Mouse (Mus musculus) neural tube, embryonic 10.5 days (tissue): ENCODE data around the gene Nfkbie.

ENCODE experiments used
- DNase-seq: peaks from one replicate; pipeline ENCODE4 v3.0.0-alpha.2; 2017; ENCODE audit warnings: low spot score; ENCODE audit errors: extremely low spot score

The Nfkbie gene

DNA sequence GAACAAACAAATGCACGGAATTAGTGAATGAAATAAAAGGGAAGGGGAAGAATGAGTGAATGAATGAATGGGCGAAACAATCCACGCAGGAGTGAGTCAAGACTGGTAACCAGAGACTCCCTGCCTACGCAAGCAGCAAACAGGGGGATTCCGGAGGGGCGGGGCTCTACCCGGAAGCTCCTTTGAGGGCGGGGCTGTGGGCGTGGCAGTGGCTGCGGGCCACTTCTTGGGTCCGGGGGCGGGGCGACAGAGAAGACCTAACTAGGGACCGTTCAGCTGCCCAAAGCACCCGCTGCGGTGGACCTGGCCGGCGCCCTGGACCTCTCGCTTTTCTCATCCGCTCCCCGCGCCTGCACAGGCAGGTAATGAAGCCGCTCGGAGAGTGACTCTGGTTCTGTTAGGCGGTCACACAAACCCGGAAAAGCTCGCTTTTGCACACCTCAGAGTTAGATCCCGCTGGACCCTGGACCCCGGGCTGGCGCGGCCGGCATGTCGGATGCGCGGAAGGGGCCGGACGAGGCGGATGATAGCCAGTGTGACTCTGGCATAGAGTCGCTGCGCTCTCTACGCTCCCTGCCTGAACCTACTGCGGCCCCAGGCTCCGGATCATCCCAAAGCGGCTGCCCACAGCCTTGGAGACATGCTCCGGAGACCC, at the start of gene Nfkbie:
Nfkbie (plus strand) TSS at position 252 of the 655 bp plus-strand sequence.
- DNase-seq = peak; percentile 97

DNA sequence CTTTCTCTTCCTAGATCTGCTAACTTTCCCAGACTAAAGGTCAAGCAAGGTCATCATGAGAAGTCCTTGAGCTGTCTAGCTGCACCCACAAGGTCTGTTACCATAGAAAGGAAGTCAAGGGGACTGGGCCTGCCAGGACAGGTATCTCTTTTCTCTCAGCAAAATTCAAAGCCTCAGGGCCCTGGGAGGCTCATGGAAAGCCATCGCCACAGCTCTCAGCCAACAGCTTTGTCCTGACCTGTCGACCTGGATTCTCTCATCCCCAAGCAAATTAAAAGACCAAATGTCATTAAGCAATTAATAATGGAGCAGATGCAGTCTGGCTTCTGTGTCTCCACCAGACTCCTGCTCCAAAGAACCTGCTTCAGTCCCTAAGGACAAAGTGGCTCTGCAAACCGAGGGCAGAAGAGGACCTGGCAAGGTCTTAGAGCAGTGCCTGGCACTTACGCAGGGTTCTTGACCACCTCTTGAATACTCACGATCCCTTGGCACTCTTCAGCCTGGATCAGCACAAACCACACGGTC, 49.5 kb upstream of the Nfkbie start:
- DNase-seq = no peak

DNA sequence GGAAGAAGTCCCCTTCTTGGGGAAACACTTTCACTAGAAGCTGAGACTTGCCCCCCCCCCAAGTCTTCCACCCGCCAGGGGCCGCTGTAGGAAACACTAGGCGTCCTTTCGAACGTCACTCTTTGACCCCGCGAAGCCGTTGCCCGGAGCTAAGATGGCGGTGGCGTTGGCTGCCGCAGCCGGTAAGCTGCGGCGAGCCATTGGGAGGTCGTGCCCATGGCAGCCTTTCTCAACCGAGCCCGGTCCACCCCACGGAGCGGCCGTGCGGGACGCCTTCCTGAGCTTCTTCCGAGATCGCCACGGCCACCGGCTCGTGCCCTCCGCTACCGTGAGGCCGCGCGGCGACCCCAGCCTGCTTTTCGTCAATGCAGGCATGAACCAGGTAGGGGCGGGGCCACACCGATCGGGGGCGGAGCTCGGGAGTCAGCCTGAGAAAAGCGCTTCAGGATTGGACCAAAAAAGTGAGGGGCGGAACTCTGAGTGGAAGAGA, 48.8 kb upstream of the Nfkbie start, which contains the start of gene Aars2:
Aars2 (plus strand) TSS at position 142 of the 490 bp plus-strand sequence.
- peak; percentile 97 for DNase-seq

DNA sequence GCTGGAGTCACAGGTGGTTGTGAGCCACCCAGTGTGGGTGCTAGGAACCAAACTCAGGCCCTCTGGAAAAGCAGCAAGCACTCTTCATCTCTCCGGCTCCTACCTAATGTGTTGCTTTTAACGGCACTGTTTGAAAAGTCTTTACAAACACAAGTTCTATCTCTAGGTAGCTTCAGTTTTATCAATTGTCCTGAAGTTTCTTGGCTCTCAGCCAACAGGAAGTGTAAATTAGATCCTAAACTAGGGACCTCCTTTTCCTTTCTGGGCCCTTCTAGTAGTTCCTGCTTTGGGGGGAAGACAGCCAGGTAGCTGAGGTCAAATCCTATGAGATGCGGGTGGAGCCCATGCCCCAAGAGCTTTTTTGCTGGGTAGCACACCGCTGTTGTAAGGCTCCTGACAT, 44.6 kb upstream of the Nfkbie start:
- no peak for DNase-seq

DNA sequence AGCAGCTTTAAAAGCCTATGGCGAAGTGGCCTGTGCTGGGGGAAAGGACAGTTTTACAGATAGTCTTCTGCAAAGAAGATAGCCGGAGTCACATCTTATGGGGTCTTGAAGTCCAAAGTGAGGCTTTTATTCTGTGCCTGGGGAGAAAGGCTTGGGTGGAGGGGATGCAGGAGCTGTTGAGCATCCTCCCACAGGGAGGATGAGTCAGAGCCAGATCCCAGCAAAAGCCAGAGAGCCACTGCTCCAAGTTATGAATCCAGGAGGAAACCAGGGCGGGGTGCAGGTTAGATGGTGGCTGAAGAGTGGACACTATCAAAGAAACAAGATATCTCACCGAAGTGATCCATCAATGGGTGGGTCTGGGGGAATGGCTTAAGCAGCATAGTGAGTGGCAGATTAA, 43.7 kb upstream of the Nfkbie start:
- DNase-seq = no peak

DNA sequence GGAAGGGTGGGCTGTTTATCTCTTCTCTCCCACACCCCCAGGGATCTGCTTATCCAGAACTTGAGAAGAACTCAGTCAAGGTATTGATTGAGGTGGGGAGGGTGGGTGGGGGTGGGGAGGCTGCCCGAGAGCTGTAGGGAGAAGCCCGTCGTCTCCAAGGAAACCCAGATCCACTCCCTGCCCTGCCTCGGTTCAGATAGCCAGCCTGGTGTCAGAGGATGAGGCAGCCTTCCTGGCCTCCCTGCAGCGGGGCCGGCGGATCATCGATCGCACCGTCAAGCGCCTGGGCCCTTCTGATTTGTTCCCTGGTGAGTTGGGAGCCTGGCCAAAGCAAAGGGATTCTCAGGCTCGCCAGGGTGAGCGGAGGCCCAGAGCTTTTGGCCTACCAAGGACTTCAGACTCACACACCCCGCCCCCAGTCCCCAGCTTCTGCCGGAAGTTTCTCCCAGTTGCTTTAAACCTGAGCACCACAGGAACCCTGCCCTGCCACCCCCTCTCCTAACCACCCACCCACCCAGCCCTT, 40.2 kb upstream of the Nfkbie start:
- no peak for DNase-seq

DNA sequence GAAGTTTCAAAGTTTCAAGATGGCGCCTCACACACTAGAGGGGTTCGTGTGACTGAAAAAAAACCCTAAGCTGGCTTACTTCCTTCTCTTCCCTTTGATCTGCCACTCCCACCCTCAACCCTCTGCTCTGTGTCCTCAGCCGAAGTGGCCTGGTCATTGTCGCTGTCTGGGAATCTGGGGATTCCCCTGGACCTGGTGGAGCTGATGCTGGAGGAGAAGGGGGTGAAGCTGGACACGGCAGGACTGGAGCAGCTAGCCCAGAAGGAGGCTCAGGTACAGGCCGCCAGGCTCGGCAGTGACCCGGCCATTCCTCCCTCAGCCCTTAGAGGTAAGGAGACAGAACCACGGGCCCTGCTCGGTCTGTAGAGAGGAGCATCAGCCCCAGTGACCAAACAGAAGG, 39.7 kb upstream of the Nfkbie start:
- no peak for DNase-seq

DNA sequence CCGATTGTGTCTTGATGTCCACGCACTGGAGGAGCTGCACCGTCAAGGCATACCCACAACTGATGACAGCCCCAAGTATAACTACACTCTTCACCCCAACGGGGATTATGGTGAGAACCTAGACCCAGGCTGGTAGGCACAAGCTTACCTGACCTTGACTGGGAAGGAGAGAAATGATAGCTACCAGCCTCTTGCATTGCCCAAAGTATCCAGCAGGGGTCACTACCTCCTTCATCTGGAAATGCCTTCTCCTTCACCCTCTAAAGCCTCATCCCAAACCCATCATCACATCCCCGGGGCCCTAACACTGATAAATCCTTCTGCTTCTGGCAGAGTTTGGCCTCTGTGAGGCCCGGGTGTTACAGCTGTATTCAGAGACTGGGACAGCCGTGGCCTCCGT, 39.0 kb upstream of the Nfkbie start:
- DNase-seq = peak; percentile 80

DNA sequence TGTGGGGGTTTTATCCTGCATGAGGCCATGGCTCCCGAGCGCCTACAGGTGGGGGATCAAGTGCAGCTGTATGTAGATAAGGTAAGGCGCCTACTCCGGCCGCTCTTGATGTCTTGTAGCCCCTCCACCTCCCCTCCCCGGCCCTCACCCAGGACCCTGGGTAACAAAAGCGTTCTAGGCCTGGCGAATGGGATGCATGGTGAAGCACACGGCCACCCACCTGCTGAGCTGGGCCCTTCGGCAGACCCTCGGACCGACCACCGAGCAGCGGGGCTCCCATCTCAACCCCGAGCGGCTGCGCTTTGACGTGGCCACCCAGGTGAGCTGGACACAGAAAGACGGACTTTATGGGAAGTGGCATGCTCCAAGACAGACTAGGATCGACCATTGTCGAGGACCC, 38.4 kb upstream of the Nfkbie start:
- no peak for DNase-seq

DNA sequence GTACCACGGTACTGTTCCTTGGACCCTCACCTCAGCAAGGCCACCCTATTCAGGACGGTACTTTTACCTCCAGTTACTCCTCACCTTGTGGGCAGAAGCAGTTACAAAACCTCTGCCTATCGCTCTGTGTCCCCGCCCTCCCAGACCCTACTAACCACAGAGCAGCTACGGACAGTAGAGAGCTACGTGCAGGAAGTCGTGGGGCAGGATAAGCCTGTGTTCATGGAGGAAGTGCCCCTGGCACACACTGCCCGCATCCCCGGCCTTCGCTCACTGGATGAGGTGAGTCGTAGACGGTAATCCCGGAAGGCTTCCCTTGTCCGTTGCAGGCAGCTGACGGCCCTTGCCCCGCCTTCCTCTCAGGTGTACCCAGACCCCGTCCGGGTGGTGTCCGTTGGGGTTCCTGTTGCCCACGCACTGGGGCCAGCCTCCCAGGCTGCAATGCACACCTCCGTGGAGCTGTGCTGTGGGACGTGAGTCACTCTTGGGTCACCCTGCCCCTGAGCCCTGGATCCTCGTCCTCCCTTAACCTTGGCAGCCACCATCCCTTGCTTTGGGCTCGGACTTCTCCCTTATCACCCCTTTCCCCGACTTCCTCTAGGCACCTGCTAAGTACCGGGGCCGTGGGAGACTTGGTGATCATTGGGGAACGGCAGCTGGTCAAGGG, 37.8 kb upstream of the Nfkbie start:
- no peak for DNase-seq

DNA sequence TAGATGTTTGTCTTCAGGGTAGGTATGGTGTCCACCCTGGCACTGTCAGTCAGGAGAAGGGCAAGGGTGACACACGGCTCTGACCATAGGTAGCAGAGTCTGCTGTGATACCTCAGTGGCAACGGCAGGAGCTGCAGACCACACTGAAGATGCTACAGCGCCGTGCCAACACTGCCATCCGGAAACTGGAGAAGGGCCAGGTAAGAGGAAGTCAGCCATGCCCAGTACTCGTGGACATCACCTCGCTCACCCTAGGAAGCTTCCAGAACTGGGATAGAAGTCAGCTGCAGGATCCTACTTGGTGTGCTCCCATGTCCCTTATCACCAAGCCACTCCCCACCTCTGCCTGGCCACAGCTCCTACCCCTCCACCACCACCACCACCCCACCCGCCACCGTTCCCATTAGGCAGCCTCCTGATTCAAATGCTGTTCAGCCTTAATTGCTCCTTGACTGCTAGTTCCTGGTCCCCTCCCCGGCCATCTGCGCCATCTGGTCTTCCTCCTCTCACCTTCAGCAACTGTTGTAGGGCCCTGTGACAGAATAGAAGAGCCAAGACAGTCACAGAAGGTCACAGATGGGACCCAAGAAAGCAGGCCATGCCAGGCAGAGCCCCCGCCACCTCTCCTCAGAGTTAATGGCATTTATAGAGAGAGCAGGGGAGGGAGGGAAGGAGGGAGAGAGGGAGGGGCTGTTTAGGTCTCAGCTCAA, 36.6 kb upstream of the Nfkbie start:
- DNase-seq = no peak

DNA sequence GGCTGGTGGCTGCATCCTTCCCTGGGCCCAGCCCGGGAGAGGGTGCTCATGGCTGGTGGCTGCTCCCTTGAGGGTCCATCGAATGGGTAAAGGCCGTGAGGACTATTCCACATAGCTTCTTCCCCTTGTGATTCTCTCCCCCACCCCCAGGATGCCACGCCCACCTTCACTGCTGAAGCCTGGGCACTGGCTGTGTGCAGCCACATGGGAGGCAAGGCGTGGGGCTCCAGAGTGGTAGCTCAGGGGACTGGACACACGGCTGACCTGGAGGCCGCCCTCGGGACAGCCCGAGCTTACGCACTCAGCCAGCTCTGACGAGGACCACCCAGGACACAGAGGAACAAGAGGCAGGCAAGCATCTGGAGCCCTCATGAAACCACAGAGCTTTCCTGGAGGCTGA, 35.4 kb upstream of the Nfkbie start:
- no peak for DNase-seq

DNA sequence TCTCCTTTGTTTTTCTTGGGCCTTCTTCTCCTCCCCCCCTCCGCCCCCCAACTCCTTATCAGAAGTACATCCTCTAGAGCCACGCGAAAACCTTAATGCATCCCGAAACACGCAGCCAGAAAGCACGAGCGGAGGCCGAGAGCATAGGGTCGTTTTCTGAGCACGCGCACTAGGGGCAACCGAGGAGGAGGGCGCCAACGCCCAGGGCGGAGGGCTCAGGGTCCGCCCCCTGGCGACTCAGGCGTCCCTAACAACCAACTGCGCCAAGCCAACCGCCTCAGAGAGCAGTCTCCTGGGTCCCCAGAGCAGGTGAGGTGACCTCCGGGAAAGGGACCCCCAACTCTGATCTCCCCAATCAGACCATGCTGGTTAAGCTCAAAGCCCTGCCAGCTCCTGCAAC, 32.2 kb upstream of the Nfkbie start, which contains the start of gene Tcte1:
Tcte1 (plus strand) TSS at position 172 of the 400 bp plus-strand sequence.
- peak; percentile 65 for DNase-seq

DNA sequence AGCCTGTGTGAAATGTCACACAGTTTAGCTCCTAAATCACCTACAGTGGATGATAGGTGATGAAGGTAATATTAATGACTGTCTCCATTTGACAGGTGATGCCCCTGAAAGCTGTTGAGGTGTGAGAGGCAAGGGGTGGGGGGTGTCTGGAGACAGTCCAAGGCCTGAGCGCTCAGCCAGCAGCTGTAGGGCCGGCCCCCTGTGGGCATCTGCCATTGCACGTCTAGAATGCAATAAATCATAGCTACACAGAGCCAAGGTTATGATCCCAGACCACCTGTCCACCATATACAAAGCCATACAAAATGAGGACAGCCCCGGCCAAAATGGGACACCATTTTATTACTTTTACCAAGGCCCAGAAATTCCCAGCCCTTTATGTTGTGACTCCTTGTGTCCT, 30.5 kb upstream of the Nfkbie start:
- no peak for DNase-seq

DNA sequence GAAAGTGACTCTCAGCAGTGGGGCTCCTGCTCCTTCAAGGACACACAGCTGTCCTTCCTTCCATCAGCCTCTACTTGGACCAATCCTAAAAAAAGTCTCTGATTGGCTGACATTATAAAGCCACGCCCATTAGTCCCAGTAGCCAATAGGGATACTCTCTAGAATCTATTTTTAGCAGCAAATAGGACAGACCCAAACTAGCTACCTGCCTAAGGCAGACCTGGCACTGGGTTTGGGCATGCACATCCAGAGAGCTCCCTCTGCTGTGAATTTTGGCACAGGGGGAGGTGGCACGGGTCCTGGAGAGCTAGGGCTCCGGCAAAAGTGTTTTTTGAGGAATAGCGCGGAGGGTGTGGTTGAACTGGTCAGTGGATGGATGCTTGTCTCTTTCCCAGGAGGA, 28.9 kb upstream of the Nfkbie start:
- no peak for DNase-seq

DNA sequence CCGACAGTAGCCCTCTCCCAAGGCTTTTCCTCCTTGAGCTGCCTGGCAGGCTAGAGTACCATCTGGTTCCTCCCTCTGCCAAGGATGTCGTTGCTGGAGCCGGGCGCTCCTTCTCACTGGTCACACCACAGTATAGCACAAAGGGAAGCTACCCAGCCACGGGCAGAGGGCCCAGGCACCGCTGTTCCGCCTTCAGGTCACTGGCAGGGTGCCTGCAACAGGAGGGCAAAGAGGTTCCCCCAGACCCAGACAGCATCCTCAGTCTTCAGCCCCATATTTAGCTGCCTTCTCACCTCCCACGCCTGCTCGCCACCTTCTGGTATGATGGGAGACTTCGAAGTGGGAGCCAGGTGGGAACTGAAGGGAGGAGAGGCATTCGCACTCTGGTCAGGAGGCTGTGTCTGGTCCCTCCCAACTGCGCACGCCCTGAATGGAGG, 25.1 kb upstream of the Nfkbie start:
- no peak for DNase-seq

DNA sequence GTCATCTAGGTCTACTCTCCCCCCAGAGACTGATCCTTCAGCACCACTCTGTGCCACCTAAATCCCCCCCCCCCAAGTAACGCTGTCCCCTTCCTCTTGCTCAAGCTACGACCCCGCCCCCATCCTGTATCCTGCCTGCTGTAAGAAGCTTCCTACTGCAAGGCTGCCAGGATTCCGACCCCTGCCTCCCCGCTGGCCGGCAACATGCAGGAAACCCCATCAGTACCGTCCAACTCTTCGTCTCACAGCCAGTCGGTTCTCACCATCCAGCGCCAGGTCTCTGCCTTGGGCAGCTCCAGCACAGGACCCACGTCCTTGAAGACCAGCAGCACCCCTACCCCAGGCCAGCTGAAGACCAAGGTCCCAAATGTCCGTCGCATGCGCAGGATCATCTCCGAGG, 22.6 kb upstream of the Nfkbie start:
- DNase-seq = no peak

DNA sequence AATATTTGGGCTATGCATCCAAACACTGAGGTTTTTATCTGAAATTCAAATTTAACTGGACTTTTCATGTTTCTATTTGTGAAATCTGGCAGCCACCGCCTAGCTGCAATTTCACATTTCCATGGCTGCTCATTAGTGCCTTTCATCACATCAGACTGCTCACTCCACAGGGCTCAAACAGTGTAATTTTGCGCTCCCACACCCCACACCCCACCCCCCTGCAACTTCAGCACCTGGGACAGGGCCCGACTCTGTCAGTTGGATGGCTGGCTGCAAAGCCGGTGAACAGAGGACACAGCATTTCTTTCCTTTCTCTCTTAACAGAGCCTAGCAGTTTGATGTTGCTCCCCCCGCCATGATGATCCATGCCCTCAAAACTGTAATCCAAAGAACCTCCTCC, 19.2 kb upstream of the Nfkbie start:
- DNase-seq = peak; percentile 43

DNA sequence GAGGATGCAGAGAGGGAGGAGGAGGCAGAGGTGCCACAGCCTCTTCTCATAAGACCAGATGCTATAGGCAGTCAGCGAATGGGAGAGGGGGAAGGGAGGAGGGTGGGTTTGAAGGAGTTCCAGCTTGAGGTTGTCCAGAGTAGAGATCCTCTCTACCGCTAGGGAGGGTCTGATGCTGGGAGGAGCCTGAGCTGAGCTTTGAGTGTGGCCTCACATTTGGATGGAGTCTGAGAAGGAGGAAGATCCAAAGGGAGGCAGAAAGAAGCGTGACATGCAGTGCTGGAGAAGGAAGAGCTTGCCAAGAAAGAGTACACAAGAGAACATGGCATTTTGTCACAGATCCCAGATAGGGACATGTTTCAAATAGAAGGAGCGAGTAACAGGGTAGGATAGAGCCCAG, 17.1 kb upstream of the Nfkbie start:
- DNase-seq = no peak

DNA sequence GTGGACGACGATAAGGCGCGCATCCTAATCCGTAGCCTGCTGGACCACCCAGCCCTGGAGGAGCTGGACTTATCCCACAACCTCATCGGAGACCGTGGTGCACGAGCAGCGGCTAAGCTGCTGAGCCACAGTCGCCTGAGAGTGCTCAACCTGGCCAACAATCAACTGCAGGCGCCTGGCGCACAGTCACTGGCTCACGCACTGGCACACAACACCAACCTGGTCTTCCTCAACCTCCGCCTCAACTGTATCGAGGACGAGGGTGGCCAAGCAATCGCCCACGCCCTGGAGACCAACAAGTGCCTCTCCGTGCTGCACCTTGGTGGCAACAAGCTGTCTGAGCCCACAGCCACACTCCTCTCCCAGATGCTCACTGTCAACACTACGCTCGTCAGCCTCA, 15.8 kb upstream of the Nfkbie start:
- DNase-seq = no peak

DNA sequence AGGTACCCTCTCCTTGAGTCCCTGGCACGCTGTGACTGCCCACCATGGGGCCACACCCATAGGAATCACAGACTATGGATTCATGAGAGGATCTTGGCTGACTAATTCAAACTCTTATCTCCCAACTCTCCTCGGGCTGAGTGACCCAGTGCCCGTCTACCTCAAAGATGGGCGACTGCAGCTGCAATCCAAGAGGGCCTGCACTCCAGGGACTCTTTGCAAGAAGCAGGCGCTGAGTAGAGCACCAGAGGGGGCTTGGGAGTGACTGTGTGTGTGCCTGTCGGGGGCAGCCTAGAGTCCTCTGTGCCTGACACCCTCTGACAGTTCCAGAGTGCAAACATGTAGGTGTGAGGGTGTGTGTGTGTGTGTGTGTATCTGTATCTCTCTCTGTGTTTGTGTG, 13.4 kb upstream of the Nfkbie start:
- no peak for DNase-seq

DNA sequence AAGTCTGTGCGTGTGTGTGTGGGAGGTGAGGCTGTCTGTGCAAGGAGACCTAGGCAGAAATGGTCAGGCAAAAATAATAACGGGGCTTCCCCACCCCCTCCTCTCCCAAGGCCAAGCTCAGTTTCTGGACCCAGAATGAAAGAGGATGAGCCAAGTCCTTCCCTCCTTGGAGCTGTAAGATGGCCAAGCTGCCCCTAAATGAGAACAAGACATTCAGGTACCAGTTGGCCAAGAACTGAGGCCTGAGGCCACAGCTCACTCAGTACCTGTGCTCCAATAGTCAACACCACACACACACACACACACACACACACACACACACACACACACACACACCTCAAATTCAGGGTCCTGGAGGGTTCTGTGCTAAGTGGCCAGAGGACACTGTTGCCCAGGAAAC, 12.8 kb upstream of the Nfkbie start:
- DNase-seq = no peak
